Mouse (Mus musculus) adrenal gland, adult 8-10 months (tissue): Measurements from ENCODE around the gene Fars2. TPM values are rescaled to one million over a fixed set of nuclear protein-coding genes. Genes with fewer than 3 reads are reported as not detected.
A peak's percentile ranks its signal among the peaks of the same experiment; 100 is the strongest.

Source experiments
- DNase-seq: peaks from one replicate; pipeline ENCODE4 v3.0.0; 2022
- total RNA-seq, 4 experiments: library from RNA; stranded (reverse); gene quantifications; 2 replicates each; pipeline ENCODE4 v1.2.4; 2022

Gene Fars2
- total RNA-seq = 100 to 1,000 TPM in 1 of 4 experiments, 10 to 100 TPM in 3; 91.5 to 101 (median 98.0) TPM

DNA sequence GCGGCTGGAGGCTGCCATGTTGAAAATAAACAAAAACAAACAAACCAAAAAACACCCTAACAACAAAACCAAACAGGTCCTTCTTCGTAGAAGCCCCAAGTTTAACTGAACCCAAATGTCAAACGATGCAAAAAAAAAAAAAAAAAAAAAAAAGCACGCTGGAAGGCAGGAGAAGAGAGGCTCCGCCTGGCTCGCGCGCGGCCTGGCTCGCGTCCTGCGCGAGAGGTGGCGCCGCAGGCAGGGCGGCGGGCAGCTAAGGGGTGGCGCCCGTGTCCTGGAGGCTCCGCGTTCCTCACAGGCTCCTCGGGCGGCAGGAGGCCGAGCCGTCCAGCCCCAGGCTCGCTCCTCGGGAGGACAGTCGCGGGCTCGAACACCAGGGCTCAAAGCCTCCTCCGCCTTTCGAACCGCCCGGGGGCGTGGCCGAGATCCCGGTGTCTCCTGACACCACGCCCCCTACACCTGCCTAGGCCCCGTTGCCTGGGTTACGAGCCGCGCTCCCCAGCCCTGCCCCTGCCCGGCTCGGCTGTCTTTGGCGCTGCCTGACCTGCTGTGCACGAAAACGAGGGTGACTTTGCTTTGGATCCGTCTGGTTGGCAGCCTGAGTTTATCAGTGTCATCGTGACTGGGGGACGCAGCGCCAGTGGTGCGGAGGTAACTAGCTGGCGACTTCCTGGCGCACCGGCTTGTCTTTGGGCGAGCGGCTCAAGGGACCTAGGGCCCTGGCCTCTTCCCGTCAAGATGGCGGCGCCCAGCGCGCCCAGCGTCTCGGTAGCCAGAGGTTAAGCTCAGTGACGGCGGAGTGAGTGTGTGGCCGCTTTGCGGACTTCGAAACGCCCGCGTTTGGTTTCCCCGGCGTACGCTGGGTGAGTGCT is at the start of gene Fars2, which contains the start of gene Lyrm4:
Gene Fars2, plus strand, starts transcription at position 270 of the 872 bp plus-strand sequence.
Gene Lyrm4, minus strand, starts transcription at position 384 of the 872 bp plus-strand sequence.
- peak; percentile 96 for DNase-seq

GRCm38 (mm10) chr13:36074484-36074883 is 42.7 kb upstream of the Fars2 start:
- DNase-seq = no peak

GRCm38 (mm10) chr13:36081591-36081990 is 35.6 kb upstream of the Fars2 start:
- DNase-seq = no peak

- no peak for DNase-seq
Observed at GRCm38 (mm10) chr13:36084701-36085100, 32.5 kb upstream of the Fars2 start.

- no peak for DNase-seq
Observed at GRCm38 (mm10) chr13:36085971-36086370, 31.2 kb upstream of the Fars2 start.

GRCm38 (mm10) chr13:36086608-36087391 is 30.4 kb upstream of the Fars2 start:
- peak; percentile 63 for DNase-seq

- DNase-seq = no peak
Observed at GRCm38 (mm10) chr13:36087427-36087826, 29.8 kb upstream of the Fars2 start.

DNA sequence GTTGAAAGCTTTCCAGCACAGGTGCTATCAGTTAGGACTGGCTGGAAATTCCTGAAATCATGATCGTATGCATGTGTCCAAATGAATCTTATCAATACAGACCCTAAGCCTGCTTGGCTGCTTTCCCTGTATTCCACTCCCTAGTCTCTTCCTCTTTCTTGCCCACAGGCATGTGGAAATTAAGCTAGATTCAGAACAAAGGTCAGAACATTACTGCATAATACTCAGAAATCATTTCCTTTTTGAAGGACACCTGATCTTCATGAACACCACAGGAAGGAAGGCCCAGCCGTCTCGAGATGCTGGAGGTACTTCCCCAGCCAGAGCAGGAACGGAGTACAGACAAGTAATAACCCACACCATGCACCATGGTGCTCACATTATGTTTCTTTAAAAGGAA is 29.0 kb upstream of the Fars2 start:
- no peak for DNase-seq

DNA sequence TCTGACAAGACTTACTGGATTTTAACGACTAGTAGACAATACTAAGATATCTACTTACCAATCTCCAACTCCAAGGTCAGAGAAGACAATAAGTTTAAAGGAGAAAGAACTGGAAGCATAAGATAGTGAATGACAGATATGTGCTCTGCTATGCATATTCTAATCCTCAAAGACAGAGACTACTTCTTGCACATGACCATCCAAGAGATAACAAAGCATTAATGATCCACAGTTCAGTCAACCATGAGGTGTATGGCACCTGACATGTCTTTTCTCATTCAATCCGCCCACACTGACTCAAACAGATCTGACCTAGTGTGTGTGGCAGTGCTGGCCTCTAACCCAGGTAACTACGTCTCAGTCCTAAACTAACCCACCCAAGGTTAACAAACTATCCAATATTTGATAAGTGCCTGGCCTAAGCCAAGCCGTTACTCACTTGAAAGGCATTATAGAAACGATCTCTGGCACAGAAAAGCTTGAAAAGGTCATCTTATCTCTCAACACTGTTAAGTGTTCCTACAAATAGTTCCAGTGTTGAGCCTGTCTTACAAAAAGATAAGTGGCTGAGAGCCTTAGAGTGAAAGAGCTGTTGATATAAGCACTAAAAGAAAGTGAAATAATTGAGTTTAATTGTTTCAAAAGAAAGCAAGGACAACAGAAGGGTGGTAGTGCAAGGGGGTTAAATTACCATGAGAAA is 20.4 kb upstream of the Fars2 start:
- DNase-seq = no peak

GRCm38 (mm10) chr13:36105591-36105990 is 11.6 kb upstream of the Fars2 start:
- DNase-seq = no peak

DNA sequence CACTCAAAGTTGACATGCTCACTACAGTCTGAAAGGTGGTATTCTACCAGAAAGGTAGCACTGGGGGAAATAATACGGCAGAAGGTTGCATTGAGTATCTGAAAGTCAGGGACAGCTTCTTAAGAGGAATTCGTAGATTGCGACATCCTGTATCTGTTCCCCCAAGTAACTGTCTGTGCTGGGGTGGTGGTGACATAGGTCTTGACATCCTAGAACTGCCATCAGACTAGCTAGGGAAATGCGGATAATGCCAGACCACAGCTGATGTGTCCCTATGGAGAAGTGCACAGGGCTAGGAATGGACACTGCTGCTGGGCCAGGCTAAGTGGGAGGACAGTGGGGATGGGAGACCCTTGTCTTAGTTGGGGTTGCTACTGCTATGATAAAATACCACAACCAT is 8.7 kb upstream of the Fars2 start:
- no peak for DNase-seq

DNA sequence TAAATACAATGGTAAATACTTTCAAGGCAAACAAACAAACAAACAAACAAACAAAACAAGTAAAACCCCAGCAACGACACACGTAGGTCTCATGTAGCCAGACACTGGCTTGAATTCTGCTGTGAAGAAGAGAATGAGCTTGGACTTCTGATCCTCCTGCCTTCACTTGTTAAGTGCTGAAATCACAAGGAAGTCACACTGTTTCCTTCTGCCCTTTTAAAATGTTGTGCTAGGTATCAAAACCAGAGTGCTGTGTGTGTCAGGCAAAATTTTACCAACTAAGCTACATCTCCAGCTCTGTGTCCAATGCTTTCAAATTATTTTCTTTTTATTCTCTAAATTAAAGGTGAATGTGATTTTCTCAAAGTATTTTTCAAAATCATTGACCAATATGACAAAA is 5.9 kb upstream of the Fars2 start:
- no peak for DNase-seq

DNA sequence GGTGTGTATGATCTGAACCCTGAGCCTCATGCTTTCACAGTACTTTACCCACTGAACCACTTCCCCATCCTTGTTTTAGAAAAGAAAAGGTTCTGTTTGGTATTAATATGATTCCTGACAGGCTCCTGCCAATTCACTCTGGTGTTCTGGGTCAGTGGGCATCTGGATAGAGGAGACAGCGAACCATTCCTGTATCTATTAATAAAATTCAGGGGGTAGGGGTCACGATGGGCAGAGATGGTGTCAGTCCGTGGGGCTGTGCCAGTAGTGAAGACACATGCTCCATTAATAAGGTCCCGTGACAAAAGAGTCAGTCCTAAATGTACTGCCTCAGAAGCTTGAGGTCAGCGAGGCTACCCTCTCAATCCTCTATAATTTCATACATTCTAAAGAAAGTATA is 4.0 kb upstream of the Fars2 start:
- DNase-seq = no peak

DNA sequence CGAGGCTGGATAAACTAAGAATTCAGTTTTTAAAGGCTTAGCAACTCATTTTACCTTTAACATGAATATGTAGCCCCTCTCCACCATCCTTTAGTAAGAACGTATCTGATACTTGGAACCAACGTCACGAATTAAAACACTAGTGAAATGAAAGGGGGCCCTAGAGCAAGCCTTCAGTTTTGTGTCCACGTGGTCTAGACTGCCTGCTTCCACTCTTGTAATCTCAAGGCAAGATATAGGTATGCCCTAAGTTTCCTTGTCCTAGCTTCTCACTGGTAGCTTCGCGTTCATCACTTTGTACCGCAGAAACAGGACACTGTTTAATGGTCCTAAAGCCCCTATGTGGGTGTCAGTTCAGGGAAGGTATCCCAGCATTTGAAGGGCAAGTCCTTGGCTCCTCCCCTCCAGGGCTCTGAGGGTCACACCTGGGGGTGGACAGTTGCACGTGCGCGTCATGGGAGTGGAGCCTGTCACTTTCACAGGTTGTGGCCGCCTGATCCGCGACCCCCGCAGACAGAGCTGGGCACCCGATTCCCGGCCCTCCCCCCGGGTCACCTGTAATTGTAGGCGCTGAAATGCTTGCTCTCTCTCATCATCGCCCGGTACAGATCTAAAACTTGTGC is 581 bp upstream of the Fars2 start:
- peak; percentile 51 for DNase-seq

GRCm38 (mm10) chr13:36119684-36120083 is 2.5 kb downstream of the Fars2 start:
- no peak for DNase-seq

- DNase-seq = no peak
Observed at GRCm38 (mm10) chr13:36120606-36121005, 3.4 kb downstream of the Fars2 start.

DNA sequence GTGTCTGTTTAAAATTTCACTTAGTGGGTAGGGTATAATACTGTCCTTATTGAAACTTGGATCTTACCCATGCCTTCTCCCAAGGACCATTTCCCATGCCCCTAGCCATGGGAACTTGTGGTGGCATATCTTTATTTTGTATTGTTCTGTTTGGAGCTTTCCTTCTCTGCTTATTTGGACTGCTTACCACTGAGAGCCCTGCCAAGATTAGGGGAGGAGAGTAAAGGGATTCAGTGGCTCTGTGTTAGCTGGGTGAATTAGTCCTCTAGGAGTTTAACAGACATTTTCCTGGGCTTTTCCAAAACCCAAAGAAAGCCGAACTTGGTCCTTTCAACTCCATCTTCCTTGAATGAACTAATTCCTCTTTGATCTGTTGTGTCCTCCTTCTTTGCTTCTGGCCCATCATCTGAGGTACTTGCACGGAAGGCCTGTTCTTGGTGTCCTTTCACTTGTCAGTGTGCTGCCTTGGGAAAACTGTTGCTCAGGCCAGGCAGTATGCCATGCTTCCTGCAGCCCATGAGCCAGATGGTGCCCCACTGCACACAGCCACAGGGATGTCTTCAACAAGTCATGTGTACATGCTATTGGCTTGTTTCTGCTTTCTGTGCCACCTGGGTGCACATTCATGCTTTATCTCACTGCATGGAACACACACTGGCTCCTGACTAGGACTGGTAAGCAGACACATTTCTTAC is 12.3 kb downstream of the Fars2 start:
- no peak for DNase-seq

- DNase-seq = peak; percentile 41
Observed at GRCm38 (mm10) chr13:36131401-36131800, 14.2 kb downstream of the Fars2 start.

- DNase-seq = no peak
Observed at GRCm38 (mm10) chr13:36131992-36132649, 14.9 kb downstream of the Fars2 start.

DNA sequence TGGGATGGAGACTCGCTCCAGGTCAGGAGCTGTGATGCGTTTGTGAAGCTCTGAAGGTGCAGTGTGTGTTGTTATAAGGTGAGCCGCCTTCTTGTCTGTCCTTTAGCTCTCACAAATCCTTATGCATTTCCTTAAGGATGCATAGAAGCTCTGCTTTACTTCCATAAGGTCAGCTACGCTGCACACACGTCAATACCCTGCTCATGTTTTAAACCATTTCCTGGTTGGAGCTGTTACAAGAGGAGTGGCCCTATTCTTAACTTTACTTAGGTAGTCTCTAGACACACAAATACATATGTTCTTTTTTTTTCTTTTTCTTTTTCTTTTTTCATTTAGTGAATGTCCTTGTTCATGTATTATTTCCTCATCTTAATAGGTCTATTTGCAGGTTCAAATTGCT is 22.5 kb downstream of the Fars2 start:
- DNase-seq = no peak
